Mouse (Mus musculus) stomach, embryonic 16.5 days (tissue): ENCODE data around the gene Cd180. TPM values are rescaled to one million over a fixed set of nuclear protein-coding genes. Genes with fewer than 3 reads are reported as not detected.

ENCODE experiments used
- ATAC-seq: fragments of 200-750 bp; cut with Nextera tagmentation; 2 replicates; pipeline ENCODE4 v1.8.0; 2017; ENCODE audit warnings: moderate number of reproducible peaks, moderate TSS enrichment; ENCODE audit not compliant: insufficient read depth, low FRiP score
- H3K27ac ChIP-seq: fragments of 300-500 bp; sonication (generic); 2 replicates; pipeline ENCODE4 v1.5.1; 2014; ENCODE audit warnings: low read length
- H3K27me3 ChIP-seq: fragments of 300-500 bp; sonication (generic); 2 replicates; pipeline ENCODE4 v1.6.1; 2014; ENCODE audit warnings: low read length, control low read depth, mixed read lengths; ENCODE audit not compliant: control insufficient read depth, insufficient read depth
- H3K36me3 ChIP-seq: fragments of 300-500 bp; sonication (generic); 2 replicates; pipeline ENCODE4 v1.6.1; 2014; ENCODE audit warnings: low read length; ENCODE audit not compliant: control insufficient read depth, insufficient read depth
- H3K4me1 ChIP-seq: fragments of 300-500 bp; sonication (generic); 2 replicates; pipeline ENCODE4 v1.6.1; 2014; ENCODE audit warnings: low read length, control low read depth, mixed read lengths; ENCODE audit not compliant: control insufficient read depth, insufficient read depth
- H3K4me2 ChIP-seq: fragments of 300-500 bp; sonication (generic); 2 replicates; pipeline ENCODE4 v1.6.1; 2014; ENCODE audit warnings: low read depth, low read length, mixed read lengths
- H3K4me3 ChIP-seq: fragments of 300-500 bp; sonication (generic); replicated peaks from 2 replicates; pipeline ENCODE4 v1.5.1; 2014; ENCODE audit warnings: mild to moderate bottlenecking, low read length
- H3K9ac ChIP-seq: fragments of 300-500 bp; sonication (generic); 2 replicates; pipeline ENCODE4 v1.6.1; 2014; ENCODE audit warnings: low read length
- H3K9me3 ChIP-seq: fragments of 300-500 bp; sonication (generic); replicated peaks from 2 replicates; pipeline ENCODE4 v1.6.1; 2016; ENCODE audit warnings: low read length, control low read depth; ENCODE audit not compliant: control insufficient read depth
- WGBS: fragments of 180-500 bp; shearing (Covaris S2); extraction: QIAGEN DNeasy Blood & Tissue Kit; methylation state at CpG from one replicate; pipeline ENCODE4 v1.1.7; 2014; 5-methylcytosine and 5-hydroxymethylcytosine counted together
- polyA plus RNA-seq: library from polyadenylated mRNA; unstranded; fragments of >200 nt; fragmentation: Nextera tagmentation; extraction: Ambion mirVana; gene quantifications from 2 replicates; pipeline ENCODE4 v1.2.1, GENCODE M21; 2015

Cd180 gene
- polyA plus RNA-seq, 1 experiment from 2014 or later = 0.70 TPM

- no peak overlapping the region for H3K27ac ChIP-seq
- no peaks in the 10 kb centered on the region for H3K4me1 ChIP-seq
- 83% methylated on average over 9 of the region's 9 CpGs for WGBS
- no peak overlapping the region for H3K4me3 ChIP-seq
- peaks cover 5% of the 10 kb centered on the region; the same call in 1 of the 2 replicates for H3K36me3 ChIP-seq
- H3K27me3 ChIP-seq = no peaks in the 10 kb centered on the region
- ATAC-seq = no peak
- no peak overlapping the region for H3K4me2 ChIP-seq
- H3K9me3 ChIP-seq = no peaks in the 10 kb centered on the region
- no peak overlapping the region for H3K9ac ChIP-seq
Measured at GRCm38 (mm10) chr13:102745626-102746342, 52.4 kb downstream of the Cd180 start.

GRCm38 (mm10) chr13:102746803-102747561 is 53.6 kb downstream of the Cd180 start:
- Histone ChIP-seq H3K9me3 (no peaks in the 10 kb centered on the region), H3K4me1 (no peaks in the 10 kb centered on the region), H3K27ac (no peak overlapping the region), H3K4me2 (no peak overlapping the region), H3K9ac (no peak overlapping the region), H3K36me3 (peaks cover 11% of the 10 kb centered on the region), H3K27me3 (no peaks in the 10 kb centered on the region), H3K4me3 (no peak overlapping the region)
- WGBS = 86% methylated on average over 17 of the region's 17 CpGs
- no peak for ATAC-seq

GRCm38 (mm10) chr13:102749194-102749593 is 55.8 kb downstream of the Cd180 start:
- no peaks in the 10 kb centered on the region for H3K9me3 ChIP-seq
- no peak overlapping the region for H3K4me2 ChIP-seq
- H3K27ac ChIP-seq = no peak overlapping the region
- WGBS = 68% methylated on average over 6 of the region's 6 CpGs
- peaks cover 11% of the 10 kb centered on the region for H3K36me3 ChIP-seq
- H3K27me3 ChIP-seq = no peaks in the 10 kb centered on the region
- H3K9ac ChIP-seq = no peak overlapping the region
- no peak overlapping the region for H3K4me3 ChIP-seq
- H3K4me1 ChIP-seq = no peaks in the 10 kb centered on the region
- ATAC-seq = no peak

GRCm38 (mm10) chr13:102749891-102750290 is 56.5 kb downstream of the Cd180 start:
- no peaks in the 10 kb centered on the region for H3K4me1 ChIP-seq
- peaks cover 11% of the 10 kb centered on the region for H3K36me3 ChIP-seq
- H3K27ac ChIP-seq = no peak overlapping the region
- H3K4me2 ChIP-seq = no peak overlapping the region
- no peak overlapping the region for H3K4me3 ChIP-seq
- H3K9me3 ChIP-seq = no peaks in the 10 kb centered on the region
- no peak overlapping the region for H3K9ac ChIP-seq
- H3K27me3 ChIP-seq = no peaks in the 10 kb centered on the region
- ATAC-seq = no peak
- 69% methylated on average over 10 of the region's 10 CpGs for WGBS

- H3K27ac ChIP-seq = no peak overlapping the region
- ATAC-seq = no peak
- peaks cover 20% of the 10 kb centered on the region for H3K36me3 ChIP-seq
- H3K4me2 ChIP-seq = no peak overlapping the region
- H3K4me3 ChIP-seq = no peak overlapping the region
- 72% methylated on average over 19 of the region's 19 CpGs for WGBS
- H3K4me1 ChIP-seq = no peaks in the 10 kb centered on the region
- no peak overlapping the region for H3K9ac ChIP-seq
- H3K9me3 ChIP-seq = no peaks in the 10 kb centered on the region
- H3K27me3 ChIP-seq = no peaks in the 10 kb centered on the region
Measured at GRCm38 (mm10) chr13:102753714-102754556, 60.6 kb downstream of the Cd180 start.

GRCm38 (mm10) chr13:102755124-102755523 is 61.8 kb downstream of the Cd180 start:
- H3K27me3 ChIP-seq = no peaks in the 10 kb centered on the region
- no peaks in the 10 kb centered on the region for H3K4me1 ChIP-seq
- ATAC-seq = no peak
- H3K9ac ChIP-seq = no peak overlapping the region
- H3K9me3 ChIP-seq = no peaks in the 10 kb centered on the region
- no peak overlapping the region for H3K4me2 ChIP-seq
- 91% methylated on average over 8 of the region's 8 CpGs for WGBS
- no peak overlapping the region for H3K27ac ChIP-seq
- H3K4me3 ChIP-seq = no peak overlapping the region
- H3K36me3 ChIP-seq = peaks cover 20% of the 10 kb centered on the region

- WGBS = 83% methylated on average over 8 of the region's 8 CpGs
Measured at GRCm38 (mm10) chr13:102756071-102756470, 62.7 kb downstream of the Cd180 start.

GRCm38 (mm10) chr13:102758021-102758420 is 64.7 kb downstream of the Cd180 start:
- ATAC-seq = no peak
- H3K4me2 ChIP-seq = no peak overlapping the region
- no peaks in the 10 kb centered on the region for H3K9me3 ChIP-seq
- no peak overlapping the region for H3K9ac ChIP-seq
- H3K4me3 ChIP-seq = no peak overlapping the region
- H3K4me1 ChIP-seq = no peaks in the 10 kb centered on the region
- peaks cover 16% of the 10 kb centered on the region for H3K36me3 ChIP-seq
- WGBS = 94% methylated on average over 6 of the region's 6 CpGs
- no peak overlapping the region for H3K27ac ChIP-seq
- no peaks in the 10 kb centered on the region for H3K27me3 ChIP-seq

More at GRCm38 (mm10) chr13:102756071-102756470, 62.7 kb downstream of the Cd180 start:
- Histone ChIP-seq H3K9me3 (no peaks in the 10 kb centered on the region), H3K36me3 (peaks cover 20% of the 10 kb centered on the region), H3K4me2 (no peak overlapping the region), H3K4me3 (no peak overlapping the region), H3K9ac (no peak overlapping the region), H3K4me1 (no peaks in the 10 kb centered on the region), H3K27me3 (no peaks in the 10 kb centered on the region), H3K27ac (no peak overlapping the region)
- ATAC-seq = no peak

GRCm38 (mm10) chr13:102761410-102761809 is 68.1 kb downstream of the Cd180 start:
- Histone ChIP-seq H3K27ac (no peak overlapping the region), H3K4me1 (no peaks in the 10 kb centered on the region), H3K9me3 (no peaks in the 10 kb centered on the region), H3K9ac (no peak overlapping the region), H3K4me3 (no peak overlapping the region), H3K27me3 (no peaks in the 10 kb centered on the region), H3K36me3 (peaks cover 16% of the 10 kb centered on the region), H3K4me2 (no peak overlapping the region)
- ATAC-seq = no peak
- 75% methylated on average over 9 of the region's 9 CpGs for WGBS
